ENCODE assay signal across 11 mouse cellular contexts in the genomic region with DNA sequence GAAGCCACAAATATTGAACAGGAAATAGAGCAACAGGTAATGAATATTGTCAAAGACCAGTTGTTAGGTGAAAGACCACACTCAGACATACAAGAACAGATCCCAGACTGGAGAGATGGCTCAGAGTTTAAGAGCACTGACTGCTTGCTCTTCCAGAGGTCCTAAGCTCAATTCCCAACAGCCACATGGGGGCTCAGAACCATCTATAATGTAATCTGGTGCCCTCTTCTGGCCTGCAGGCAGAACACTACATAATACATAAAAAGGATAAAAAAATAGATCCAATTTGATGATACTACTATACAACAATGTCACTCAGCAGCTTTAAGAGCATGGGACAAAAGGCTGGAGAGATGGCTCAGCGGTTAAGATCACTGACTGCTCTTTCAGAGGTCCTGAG. TPM values are rescaled to one million over a fixed set of nuclear protein-coding genes. Genes with fewer than 3 reads are reported as not detected.
DNase-seq lines count a peak whose midpoint lies in the region; ATAC-seq and TF ChIP-seq lines count a peak whose summit lies in the region.
"Had no signal": no experiment of that assay in that cellular context is flagged by ENCODE, and none has a peak within 500 bp of the region (broad histone marks: within the 10 kb centered on the region; RNA-seq: fewer than 3 reads in every experiment).

No protein-coding gene starts in this region.

- intact Hi-C loops in heart, postnatal 14 days (cut with DNase I): no loop called here

- TF ChIP-seq CTCF in heart, postnatal 0 days (IDR thresholded peaks at IDR 0.05; ENCODE audit: low read depth): peak; percentile 47

- H3K4me3 ChIP-seq in heart, postnatal 0 days (ENCODE audit: low read depth, low read length): no peak overlapping the region
- no peak overlapping the region for H3K4me3 ChIP-seq in heart, embryonic 11.5 days (ENCODE audit: low read depth, low read length)
- H3K4me3 ChIP-seq: embryonic facial prominence, embryonic 15.5 days; heart, embryonic 10.5 days; limb, embryonic 15.5 days had no signal

- H3K4me2 ChIP-seq in heart, postnatal 0 days (ENCODE audit: low read depth, low read length): no peak overlapping the region
- H3K4me2 ChIP-seq in heart, embryonic 11.5 days: no peak overlapping the region
- H3K4me2 ChIP-seq: embryonic facial prominence, embryonic 15.5 days; limb, embryonic 15.5 days had no signal

- no peak overlapping the region for H3K9ac ChIP-seq in heart, postnatal 0 days (replicated peaks; ENCODE audit: low read depth, low read length)
- no peak overlapping the region for H3K9ac ChIP-seq in heart, embryonic 11.5 days (ENCODE audit: low read depth, low read length)
- H3K9ac ChIP-seq: embryonic facial prominence, embryonic 15.5 days; limb, embryonic 15.5 days had no signal

- no peaks in the 10 kb centered on the region for H3K27me3 ChIP-seq in heart, postnatal 0 days (ENCODE audit: control insufficient read depth, insufficient read depth, low read length)
- no peaks in the 10 kb centered on the region for H3K27me3 ChIP-seq in heart, embryonic 11.5 days (ENCODE audit: control insufficient read depth, insufficient read depth, low read length)
- H3K27me3 ChIP-seq: embryonic facial prominence, embryonic 15.5 days; limb, embryonic 15.5 days had no signal

- no peak for TF ChIP-seq EP300 in heart, postnatal 0 days (IDR thresholded peaks at IDR 0.05; ENCODE audit: low read depth)

- DNase-seq in heart, postnatal 0 days (ENCODE audit: low spot score): no peak
- DNase-seq in lung, postnatal 36 days: peak; percentile 19
- no peak for DNase-seq in lung, adult 18-20 months
- peak; percentile 27 for DNase-seq in T-cell, adult 2 months (ENCODE audit: low spot score)
- DNase-seq in naive thymus-derived CD4-positive, alpha-beta T cell, adult 2 months (ENCODE audit: low read depth): peak; percentile 46
- no peak for DNase-seq in spleen, postnatal 36 days (ENCODE audit: low spot score in 2 of 2)
- DNase-seq in heart, postnatal 14 days: no peak

- peaks cover 5% of the 10 kb centered on the region; the same call in 1 of the 2 replicates for H3K4me1 ChIP-seq in heart, postnatal 0 days (ENCODE audit: control insufficient read depth, insufficient read depth)
- H3K4me1 ChIP-seq in heart, embryonic 11.5 days (ENCODE audit: control insufficient read depth, insufficient read depth, low read length): peaks cover 8% of the 10 kb centered on the region; the same call in 1 of the 2 replicates

- no peak for ATAC-seq in heart, postnatal 0 days (ENCODE audit: insufficient read depth, low read depth)
- ATAC-seq in heart, embryonic 11.5 days (replicated peaks; ENCODE audit: insufficient number of reproducible peaks, low FRiP score, low TSS enrichment): no peak

- H3K27ac ChIP-seq in heart, postnatal 0 days (ENCODE audit: low read depth): no peak overlapping the region
- no peak overlapping the region for H3K27ac ChIP-seq in heart, embryonic 11.5 days (ENCODE audit: low read depth, low read length)
- H3K27ac ChIP-seq: embryonic facial prominence, embryonic 15.5 days; heart, embryonic 10.5 days; limb, embryonic 15.5 days had no signal

- 68% methylated on average over 1 of the region's 1 CpGs for WGBS in heart, postnatal 0 days
- 48% methylated on average over 1 of the region's 1 CpGs for WGBS in heart, embryonic 11.5 days (ENCODE audit: insufficient replicate concordance)

- H3K9me3 ChIP-seq in heart, postnatal 0 days (replicated peaks; ENCODE audit: control insufficient read depth, low read length): no peaks in the 10 kb centered on the region
- no peaks in the 10 kb centered on the region for H3K9me3 ChIP-seq in heart, embryonic 11.5 days (replicated peaks; ENCODE audit: control insufficient read depth, low read length)
- H3K9me3 ChIP-seq: embryonic facial prominence, embryonic 15.5 days; heart, embryonic 10.5 days; limb, embryonic 15.5 days had no signal

- peaks cover 18% of the 10 kb centered on the region for H3K36me3 ChIP-seq in heart, postnatal 0 days (replicated peaks; ENCODE audit: control insufficient read depth, insufficient read depth, low read length)
- peaks cover 14% of the 10 kb centered on the region for H3K36me3 ChIP-seq in heart, embryonic 11.5 days (ENCODE audit: control insufficient read depth, insufficient read depth, low read length)

RNA-seq across cellular contexts. Expression of a gene that starts 4.7 kb away (rescaled TPM):
- total RNA-seq in heart, postnatal 0 days (2014; rRNA removed; ENCODE audit: low replicate concordance): 18.4 and 51.4 TPM in 2 replicates
- polyA plus RNA-seq in heart, postnatal 0 days (2015; fragmentation: Nextera tagmentation; extraction: Ambion mirVana): 14.2 and 14.8 TPM in 2 replicates
- polyA plus RNA-seq in heart, embryonic 11.5 days (2014; fragmentation: Nextera tagmentation; extraction: Ambion mirVana): 39.3 and 41.2 TPM in 2 replicates
- total RNA-seq in heart, postnatal 14 days (2021): 10 to 100 TPM; 35.3 to 36.4 TPM

RNA-seq across cellular contexts. Expression of a gene that starts 5.6 kb away (rescaled TPM):
- total RNA-seq in heart, postnatal 0 days (2014; rRNA removed; ENCODE audit: low replicate concordance): 50.6 and 66.2 TPM in 2 replicates
- 56.1 and 56.9 TPM in 2 replicates for polyA plus RNA-seq in heart, postnatal 0 days (2015; fragmentation: Nextera tagmentation; extraction: Ambion mirVana)
- 51.7 and 62.6 TPM in 2 replicates for polyA plus RNA-seq in heart, embryonic 11.5 days (2014; fragmentation: Nextera tagmentation; extraction: Ambion mirVana)
- total RNA-seq in heart, postnatal 14 days (2021): 10 to 100 TPM; 64.1 to 78.7 TPM

RNA-seq across cellular contexts. Expression of a gene that starts 35.7 kb away (rescaled TPM):
- total RNA-seq in heart, postnatal 0 days (2014; rRNA removed; ENCODE audit: low replicate concordance): 10.2 and 12.9 TPM in 2 replicates
- polyA plus RNA-seq in heart, postnatal 0 days (2015; fragmentation: Nextera tagmentation; extraction: Ambion mirVana): 12.7 and 13.2 TPM in 2 replicates
- 22.9 and 24.4 TPM in 2 replicates for polyA plus RNA-seq in heart, embryonic 11.5 days (2014; fragmentation: Nextera tagmentation; extraction: Ambion mirVana)
- 1 to 10 TPM; 3.9 to 4.7 TPM for total RNA-seq in heart, postnatal 14 days (2021)

RNA-seq across cellular contexts. Expression of a gene that starts 37.6 kb away (rescaled TPM):
- total RNA-seq in heart, postnatal 0 days (2014; rRNA removed; ENCODE audit: low replicate concordance): 0.19 TPM in 1 of 2 replicates, not detected in the other
- 0.14 TPM in 2 replicates for polyA plus RNA-seq in heart, postnatal 0 days (2015; fragmentation: Nextera tagmentation; extraction: Ambion mirVana)
- not detected in 2 replicates for polyA plus RNA-seq in heart, embryonic 11.5 days (2014; fragmentation: Nextera tagmentation; extraction: Ambion mirVana)
- total RNA-seq in heart, postnatal 14 days (2021): under 1 TPM; 0.32 to 0.48 TPM
- polyA plus RNA-seq: heart, embryonic 10.5 days had no signal

RNA-seq across cellular contexts. Expression of a gene that starts 56.6 kb away (rescaled TPM):
- total RNA-seq in heart, postnatal 0 days (2014; rRNA removed; ENCODE audit: low replicate concordance): 11.9 and 22.7 TPM in 2 replicates
- 13.7 and 15.5 TPM in 2 replicates for polyA plus RNA-seq in heart, postnatal 0 days (2015; fragmentation: Nextera tagmentation; extraction: Ambion mirVana)
- polyA plus RNA-seq in heart, embryonic 11.5 days (2014; fragmentation: Nextera tagmentation; extraction: Ambion mirVana): 12.8 and 14.3 TPM in 2 replicates
- 10 to 100 TPM; 10.2 to 11.3 TPM for total RNA-seq in heart, postnatal 14 days (2021)

Comparison
In these comparisons a context has a peak if more than half of its experiments do, and no peak if none do; other contexts are left out.
1. DNase-seq: peak in lung, postnatal 36 days (single experiment), T-cell, adult 2 months (single experiment) and naive thymus-derived CD4-positive, alpha-beta T cell, adult 2 months (single experiment); none in heart, postnatal 0 days (single experiment), lung, adult 18-20 months (0 of 2), spleen, postnatal 36 days (0 of 2) and heart, postnatal 14 days (0 of 2).